Mouse (Mus musculus) activated CD4-positive, CD25-positive, alpha-beta regulatory T cell (primary cell): Measurements from ENCODE around the gene Akt3. TPM values are rescaled to one million over a fixed set of nuclear protein-coding genes. Genes with fewer than 3 reads are reported as not detected.

ENCODE experiments used
- polyA plus RNA-seq, 2 experiments: library from polyadenylated mRNA; unstranded; fragments of 100-300 nt; shearing (Covaris generic); gene quantifications; one replicate each; pipeline ENCODE4 v1.2.1; 2017

Akt3 gene
- polyA plus RNA-seq = 1 to 10 TPM; 4.2 to 7.2 TPM

GRCm38 (mm10) chr1:177258034-177258342, at the start of gene Akt3:
Gene Akt3 (minus strand): TSS chr1:177258203.

Other genes with a start within 250 kb of the Akt3 start
- gene Zbtb18, start 184.1 kb upstream of the Akt3 start, polyA plus RNA-seq = 1 to 10 TPM; 4.2 to 6.9 TPM